Mouse (Mus musculus) NIH3T3 (cell line): Measurements from ENCODE around the gene Gprasp1.
A peak's percentile ranks its signal among the peaks of the same experiment; 100 is the strongest.

Source experiments
- DNase-seq: peaks from one replicate; pipeline ENCODE4 v3.0.0-alpha.2; 2012; ENCODE audit warnings: low read depth

Gprasp1 gene

GRCm38 (mm10) chrX:135837896-135838295, 95.4 kb downstream of the Gprasp1 start:
- no peak for DNase-seq

- DNase-seq, result peak; percentile 1
These were observed 96.2 kb downstream of the Gprasp1 start, which contains the start of gene Gprasp2 for GRCm38 (mm10) chrX:135838521-135839360. Gene Gprasp2 (plus strand): TSS chrX:135839034.

GRCm38 (mm10) chrX:135839397-135840391, 97.2 kb downstream of the Gprasp1 start:
- peak; percentile 62 for DNase-seq
